Mouse (Mus musculus) CH12.LX (cell line): ENCODE measurements around the gene Asic1. TPM values are rescaled to one million over a fixed set of nuclear protein-coding genes. Genes with fewer than 3 reads are reported as not detected.
A peak's percentile ranks its signal among the peaks of the same experiment; 100 is the strongest.

Source experiments
- DNase-seq: peaks from one replicate; pipeline ENCODE4 v3.0.0-alpha.2; 2013; ENCODE audit errors: extremely low read depth
- H3K27ac ChIP-seq: 2 replicates; pipeline ENCODE4 v1.5.1; 2012; ENCODE audit warnings: low read depth, mild to moderate bottlenecking, control low read depth, moderate library complexity; ENCODE audit not compliant: insufficient read depth
- H3K27me3 ChIP-seq: replicated peaks from 2 replicates; pipeline ENCODE3; 2012; ENCODE audit warnings: inconsistent platforms
- H3K36me3 ChIP-seq, 2 experiments: replicated peaks in 1 of 2; 2 replicates each; pipeline versions ENCODE3 to v1.6.1; 2012; ENCODE audit warnings: inconsistent platforms in 1 of 2, low read length in 1 of 2, mild to moderate bottlenecking in 1 of 2, mixed read lengths in 1 of 2, moderate library complexity in 1 of 2; ENCODE audit not compliant: control insufficient read depth in 1 of 2, insufficient read depth in 1 of 2
- H3K4me1 ChIP-seq, 2 experiments: 2 replicates each; pipeline ENCODE4 v1.6.1; 2012; ENCODE audit warnings: inconsistent platforms in 1 of 2, moderate library complexity in 1 of 2; ENCODE audit not compliant: insufficient read depth in 2 of 2, control insufficient read depth in 1 of 2
- H3K4me2 ChIP-seq: 2 replicates; pipeline ENCODE4 v1.6.1; 2012; ENCODE audit warnings: low read depth, mild to moderate bottlenecking, control low read depth; ENCODE audit not compliant: poor library complexity, insufficient read depth, severe bottlenecking
- H3K4me3 ChIP-seq, 3 experiments: fragments of 150-350 bp in 1 of 3; sonication (generic) in 1 of 3; replicated peaks in 1 of 3; 2 replicates each; pipeline versions ENCODE3 to v1.5.1; 2011 to 2012; ENCODE audit warnings: low read depth in 2 of 3, low read length in 2 of 3, mild to moderate bottlenecking in 2 of 3, moderate library complexity in 2 of 3, control low read depth in 1 of 3, improper control_type of control experiment in 1 of 3, inconsistent platforms in 1 of 3, mixed read lengths in 1 of 3; ENCODE audit not compliant: poor library complexity in 1 of 3
- H3K79me2 ChIP-seq: replicated peaks from 2 replicates; pipeline ENCODE4 v1.6.1; 2012; ENCODE audit warnings: mild to moderate bottlenecking, moderate library complexity; ENCODE audit not compliant: control insufficient read depth, poor library complexity, insufficient read depth, severe bottlenecking; ENCODE audit errors: extremely low read depth
- H3K9ac ChIP-seq: 2 replicates; pipeline ENCODE4 v1.6.1; 2012; ENCODE audit warnings: low read depth, mild to moderate bottlenecking, control low read depth, moderate library complexity; ENCODE audit not compliant: insufficient read depth
- H3K9me3 ChIP-seq: replicated peaks from 2 replicates; pipeline ENCODE3; 2012; ENCODE audit warnings: low read length, inconsistent platforms, mixed read lengths
- BHLHE40 ChIP-seq: IDR thresholded peaks from 2 replicates; pipeline ENCODE4 v1.6.1; 2011; ENCODE audit warnings: mild to moderate bottlenecking, low read depth, low read length, improper control_type of control experiment
- CHD2 ChIP-seq: IDR thresholded peaks from 2 replicates; pipeline ENCODE4 v1.6.1; 2011; ENCODE audit warnings: low read length, improper control_type of control experiment
- ELF1 ChIP-seq: IDR thresholded peaks from 2 replicates; pipeline ENCODE4 v1.6.1; 2014; ENCODE audit warnings: low read depth, mild to moderate bottlenecking, inconsistent platforms, low read length, improper control_type of control experiment
- ETS1 ChIP-seq: conservative IDR thresholded peaks from 2 replicates; pipeline ENCODE4 v1.6.1; 2012; ENCODE audit warnings: low read depth, mild to moderate bottlenecking, inconsistent platforms, low read length, improper control_type of control experiment, moderate library complexity
- GABPA ChIP-seq: IDR thresholded peaks from 2 replicates; pipeline ENCODE4 v1.6.1; 2012; ENCODE audit warnings: low read depth, low read length, improper control_type of control experiment, inconsistent platforms; ENCODE audit not compliant: insufficient replicate concordance
- IRF4 ChIP-seq: IDR thresholded peaks from 2 replicates; pipeline ENCODE4 v1.6.1; 2014; ENCODE audit warnings: low read depth, mild to moderate bottlenecking, inconsistent platforms, low read length, improper control_type of control experiment
- KAT2A ChIP-seq: IDR thresholded peaks from 2 replicates; pipeline ENCODE4 v1.6.1; 2012; ENCODE audit warnings: low read length, improper control_type of control experiment, inconsistent platforms; ENCODE audit not compliant: insufficient replicate concordance
- MAFK ChIP-seq: IDR thresholded peaks from 2 replicates; pipeline ENCODE4 v1.6.1; 2011; ENCODE audit warnings: low read length, improper control_type of control experiment; ENCODE audit not compliant: insufficient replicate concordance
- MAZ ChIP-seq: IDR thresholded peaks from 2 replicates; pipeline ENCODE4 v1.6.1; 2012; ENCODE audit warnings: low read depth, mild to moderate bottlenecking, inconsistent platforms, low read length, improper control_type of control experiment, moderate library complexity
- MEF2A ChIP-seq: IDR thresholded peaks from 2 replicates; pipeline ENCODE4 v1.6.1; 2014; ENCODE audit warnings: low read depth, mild to moderate bottlenecking, inconsistent platforms, low read length, improper control_type of control experiment, borderline replicate concordance
- MXI1 ChIP-seq: IDR thresholded peaks from 2 replicates; pipeline ENCODE4 v1.6.1; 2011; ENCODE audit warnings: mild to moderate bottlenecking, low read depth, low read length, improper control_type of control experiment
- MYC ChIP-seq: IDR thresholded peaks from 2 replicates; pipeline ENCODE4 v1.6.1; 2011; ENCODE audit warnings: low read depth, mild to moderate bottlenecking, improper control_type of control experiment, low read length
- NRF1 ChIP-seq: IDR thresholded peaks from 2 replicates; pipeline ENCODE4 v1.6.1; 2014; ENCODE audit warnings: low read depth, mild to moderate bottlenecking, inconsistent platforms, low read length, improper control_type of control experiment, moderate library complexity
- PAX5 ChIP-seq: IDR thresholded peaks from 2 replicates; pipeline ENCODE4 v1.6.1; 2012; ENCODE audit warnings: low read length, inconsistent platforms, mixed read lengths
- POLR2A ChIP-seq: IDR thresholded peaks from 2 replicates; pipeline ENCODE4 v1.6.1; 2011; ENCODE audit warnings: low read depth, mild to moderate bottlenecking, improper control_type of control experiment, low read length
- POLR2AphosphoS2 ChIP-seq: IDR thresholded peaks from 2 replicates; pipeline ENCODE4 v1.6.1; 2011; ENCODE audit warnings: low read depth, low read length, improper control_type of control experiment
- RCOR1 ChIP-seq: conservative IDR thresholded peaks from 2 replicates; pipeline ENCODE4 v1.6.1; 2012; ENCODE audit warnings: low read depth, mild to moderate bottlenecking, inconsistent platforms, low read length, improper control_type of control experiment
- SIN3A ChIP-seq: IDR thresholded peaks from 2 replicates; pipeline ENCODE4 v1.6.1; 2012; ENCODE audit warnings: low read length, improper control_type of control experiment, inconsistent platforms
- TBP ChIP-seq: conservative IDR thresholded peaks from 2 replicates; pipeline ENCODE4 v1.6.1; 2011; ENCODE audit warnings: low read depth, low read length, improper control_type of control experiment
- USF2 ChIP-seq: conservative IDR thresholded peaks from 2 replicates; pipeline ENCODE4 v1.6.1; 2011; ENCODE audit warnings: low read depth, low read length, improper control_type of control experiment
- ZMIZ1 ChIP-seq: IDR thresholded peaks from 2 replicates; pipeline ENCODE4 v1.6.1; 2012; ENCODE audit warnings: low read depth, mild to moderate bottlenecking, inconsistent platforms, low read length, improper control_type of control experiment
- dilution Hi-C: fragments of 300-500 bp; cut with MboI; formaldehyde crosslinking; loops from 2 replicates; pipeline ENCODE4 v1.14.3; 2020; ENCODE audit warnings: low sequenced_read_pairs; ENCODE audit not compliant: extremely low pct_unique_long_range_greater_than_20kb, extremely low pct_ligation_motif_present
- in situ Hi-C: fragments of 300-500 bp; cut with MboI; formaldehyde crosslinking; loops from 3 replicates; pipeline ENCODE4 v1.14.3; 2019; ENCODE audit warnings: low sequenced_read_pairs, low pct_ligation_motif_present, low pct_unique_long_range_greater_than_20kb, mixed read lengths
- polyA plus RNA-seq: library from polyadenylated mRNA; unstranded; fragments of >175 nt; gene quantifications from 2 replicates; pipeline ENCODE4 v1.2.1, GENCODE M21; 2012; ENCODE audit warnings: low read depth; ENCODE audit not compliant: insufficient read length
- total RNA-seq, 2 experiments: library from RNA; depleted of rRNA; stranded (reverse); fragments of 300-350 nt in 1 of 2; fragments of >200 nt in 1 of 2; gene quantifications; 2 replicates each; pipeline ENCODE4 v1.2.3; 2012 to 2014

Asic1 gene
- total and polyA plus RNA-seq, 3 experiments: 0.47 to 0.94 TPM; not detected in 1

- peak; percentile 36; the same call in 1 of the 2 replicates for TF ChIP-seq IRF4
- TF ChIP-seq NRF1: 0 out of 2 replicates have a peak, but pooled peaks have one; percentile 15
- peak; percentile 55; the same call in 1 of the 2 replicates for TF ChIP-seq MAZ
- no peak for TF ChIP-seq MXI1
These were observed 32.1 kb downstream of the Asic1 start, which contains the start of gene Smarcd1 (continued) for GRCm38 (mm10) chr15:99701999-99702900.

DNA sequence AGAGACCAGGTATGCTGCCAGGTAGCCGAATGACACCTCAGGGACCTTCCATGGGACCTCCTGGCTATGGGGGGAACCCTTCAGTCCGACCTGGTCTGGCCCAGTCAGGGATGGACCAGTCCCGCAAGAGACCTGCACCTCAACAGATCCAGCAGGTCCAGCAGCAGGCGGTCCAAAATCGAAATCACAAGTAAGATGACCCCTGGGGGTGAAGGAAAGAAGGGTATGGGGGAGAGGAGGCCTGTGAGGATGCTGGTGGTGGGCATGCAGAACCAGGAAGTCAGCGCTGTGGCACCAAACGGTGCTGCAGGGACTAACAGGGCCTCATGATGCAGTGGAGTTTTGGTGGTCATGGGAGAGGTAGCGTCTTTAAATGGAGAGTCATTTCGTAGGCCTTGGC, 32.9 kb downstream of the Asic1 start:
- no peak overlapping the region for H3K9ac ChIP-seq
- TF ChIP-seq ELF1 (no peak), POLR2A (no peak), USF2 (no peak), PAX5 (no peak), MEF2A (no peak), TBP (no peak), NRF1 (no peak), POLR2AphosphoS2 (no peak), RCOR1 (no peak), ETS1 (no peak), ZMIZ1 (no peak), BHLHE40 (no peak), KAT2A (no peak), MYC (no peak)
- in situ Hi-C loops: no loop called here

DNA sequence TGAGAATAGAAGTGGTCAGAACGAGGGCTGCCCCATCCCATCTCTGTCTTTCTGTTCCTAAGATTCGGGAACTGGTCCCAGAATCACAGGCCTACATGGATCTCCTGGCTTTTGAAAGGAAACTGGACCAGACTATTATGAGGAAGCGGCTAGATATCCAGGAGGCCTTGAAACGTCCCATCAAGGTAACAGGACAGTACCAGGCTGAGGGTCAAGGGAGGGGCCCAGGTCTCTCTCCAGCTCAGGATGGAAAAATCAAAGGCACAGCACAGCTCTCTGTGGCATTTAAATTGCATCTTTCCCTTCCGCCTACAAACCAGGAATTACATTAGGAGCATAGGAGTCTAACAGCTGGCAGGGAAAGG, 33.5 kb downstream of the Asic1 start:
- DNase-seq: no peak
- H3K27ac ChIP-seq: no peak overlapping the region
- H3K9me3 ChIP-seq: no peaks in the 10 kb centered on the region
- H3K27me3 ChIP-seq: peaks cover under 1% of the 10 kb centered on the region
- H3K36me3 ChIP-seq: peaks cover 31 to 49% of the 10 kb centered on the region in 2 experiments
- no peak overlapping the region for H3K4me2 ChIP-seq
- H3K9ac ChIP-seq: no peak overlapping the region
- dilution Hi-C loops (no loop called here), in situ Hi-C loops (no loop called here)
- no peak overlapping the region for H3K4me3 ChIP-seq
- H3K79me2 ChIP-seq: no peaks in the 10 kb centered on the region; the same call in 1 of the 2 replicates
- peaks cover 13 to 27% of the 10 kb centered on the region in 2 experiments for H3K4me1 ChIP-seq
- TF ChIP-seq SIN3A: no peak
- no peak for TF ChIP-seq MAFK
- no peak for TF ChIP-seq MXI1
- TF ChIP-seq GABPA: no peak
- no peak for TF ChIP-seq USF2
- TF ChIP-seq CHD2: no peak
- TF ChIP-seq, all 38 proteins: peak for 0

More for the DNA sequence above, 32.9 kb downstream of the Asic1 start:
- H3K27ac ChIP-seq: no peak overlapping the region
- peak overlapping the region in 1 of 3 experiments; percentile 64 for H3K4me3 ChIP-seq
- H3K4me2 ChIP-seq: peak overlapping the region; percentile 80; the same call in 1 of the 2 replicates
- H3K36me3 ChIP-seq: peaks cover 27 to 43% of the 10 kb centered on the region in 2 experiments
- peaks cover 15 to 27% of the 10 kb centered on the region in 2 experiments for H3K4me1 ChIP-seq
- no peak for DNase-seq
- no peaks in the 10 kb centered on the region; the same call in 1 of the 2 replicates for H3K79me2 ChIP-seq
- peaks cover 2% of the 10 kb centered on the region for H3K27me3 ChIP-seq
- no peaks in the 10 kb centered on the region for H3K9me3 ChIP-seq
- dilution Hi-C loops: no loop called here
